Mouse (Mus musculus) erythroblast, embryonic 14.5 days (primary cell): ENCODE data around the gene Fstl1. TPM values are rescaled to one million over a fixed set of nuclear protein-coding genes. Genes with fewer than 3 reads are reported as not detected.

Source experiments
- H3K27me3 ChIP-seq: 2 replicates; pipeline ENCODE4 v1.6.1; 2012; ENCODE audit warnings: inconsistent platforms; ENCODE audit not compliant: control insufficient read depth
- H3K36me3 ChIP-seq: 2 replicates; pipeline ENCODE4 v1.6.1; 2012; ENCODE audit warnings: mild to moderate bottlenecking, inconsistent platforms; ENCODE audit not compliant: control insufficient read depth
- H3K4me1 ChIP-seq: 2 replicates; pipeline ENCODE4 v1.6.1; 2012; ENCODE audit warnings: inconsistent platforms; ENCODE audit not compliant: control insufficient read depth
- H3K4me3 ChIP-seq: replicated peaks from 2 replicates; pipeline ENCODE3; 2012; ENCODE audit warnings: moderate library complexity, mild to moderate bottlenecking, inconsistent platforms
- H3K9me3 ChIP-seq: 2 replicates; pipeline ENCODE4 v1.6.1; 2012; ENCODE audit warnings: low read length, inconsistent platforms, mixed read lengths; ENCODE audit not compliant: control insufficient read depth
- GATA1 ChIP-seq: IDR thresholded peaks from 2 replicates; pipeline ENCODE4 v1.6.1; 2012; ENCODE audit warnings: low read length, inconsistent platforms, mixed read lengths
- TAL1 ChIP-seq: IDR thresholded peaks from 3 replicates; pipeline ENCODE4 v1.6.1; 2012; ENCODE audit warnings: low read length, inconsistent platforms, mixed read lengths
- polyA plus RNA-seq: library from polyadenylated mRNA; stranded (reverse); fragments of >175 nt; gene quantifications from 2 replicates; pipeline ENCODE4 v1.2.3, GENCODE M21; 2012

Fstl1 gene
- polyA plus RNA-seq, 1 experiment: 0.01 TPM

DNA sequence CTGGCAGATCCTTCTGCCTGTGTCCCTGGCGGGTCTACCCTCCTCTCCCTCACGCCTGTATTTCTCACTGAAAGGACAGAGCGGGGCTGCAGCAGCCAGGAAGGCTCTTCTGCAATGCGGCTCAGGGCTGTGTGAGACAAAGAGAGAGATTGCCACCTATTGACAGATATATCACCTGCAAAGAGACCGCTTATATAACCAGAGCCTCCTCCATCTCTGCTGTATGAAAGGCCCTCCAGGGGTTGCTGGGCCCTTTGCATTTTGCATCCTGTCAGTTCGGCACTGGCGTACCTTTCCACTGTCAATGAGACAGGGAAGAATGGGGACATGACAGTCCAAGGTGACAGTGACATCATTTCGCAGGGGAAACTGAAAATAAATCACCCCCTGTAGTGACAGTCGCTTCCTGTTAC lies 35.8 kb downstream of the Fstl1 start:
- no peaks in the 10 kb centered on the region for H3K36me3 ChIP-seq
- TF ChIP-seq TAL1 (no peak), GATA1 (no peak)
- peaks cover 4% of the 10 kb centered on the region for H3K4me1 ChIP-seq
- H3K4me3 ChIP-seq: no peak overlapping the region
- H3K9me3 ChIP-seq: no peaks in the 10 kb centered on the region
- no peaks in the 10 kb centered on the region for H3K27me3 ChIP-seq

DNA sequence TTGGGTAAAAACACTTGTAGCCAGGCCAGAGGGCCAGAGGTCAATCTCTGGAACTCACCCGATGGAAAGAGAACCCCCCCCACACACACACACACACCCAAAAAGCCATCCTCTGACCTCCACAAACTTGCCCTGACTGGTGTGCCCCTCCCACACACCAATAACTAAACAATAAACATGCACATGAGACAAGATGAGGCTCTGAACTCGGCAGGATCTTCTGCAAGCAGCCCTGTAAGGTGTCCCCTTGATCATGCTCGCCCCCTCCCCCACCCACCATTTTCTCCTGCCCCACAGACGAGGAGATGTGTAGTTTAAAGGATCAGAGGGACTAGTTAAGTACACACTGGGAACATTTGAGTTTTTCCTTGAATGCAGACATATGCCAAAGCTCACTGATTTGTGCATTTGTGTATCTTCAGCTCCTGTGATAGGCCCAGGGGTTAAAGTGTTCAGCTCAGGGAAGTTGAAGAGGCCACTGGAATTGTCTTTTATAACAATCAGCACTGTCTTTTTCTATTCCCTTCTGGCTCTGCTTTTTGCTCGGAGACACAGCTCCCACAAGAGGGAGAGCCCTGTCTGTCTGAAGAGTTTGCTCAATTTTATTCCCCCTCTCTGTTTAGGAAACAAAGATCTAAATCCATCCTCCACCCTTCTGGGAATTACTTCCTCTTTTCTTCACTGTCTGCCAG lies 37.2 kb downstream of the Fstl1 start:
- no peak overlapping the region for H3K4me3 ChIP-seq
- H3K9me3 ChIP-seq: no peaks in the 10 kb centered on the region
- no peaks in the 10 kb centered on the region for H3K27me3 ChIP-seq
- H3K4me1 ChIP-seq: peaks cover 4% of the 10 kb centered on the region
- TF ChIP-seq TAL1 (no peak), GATA1 (no peak)
- no peaks in the 10 kb centered on the region for H3K36me3 ChIP-seq

DNA sequence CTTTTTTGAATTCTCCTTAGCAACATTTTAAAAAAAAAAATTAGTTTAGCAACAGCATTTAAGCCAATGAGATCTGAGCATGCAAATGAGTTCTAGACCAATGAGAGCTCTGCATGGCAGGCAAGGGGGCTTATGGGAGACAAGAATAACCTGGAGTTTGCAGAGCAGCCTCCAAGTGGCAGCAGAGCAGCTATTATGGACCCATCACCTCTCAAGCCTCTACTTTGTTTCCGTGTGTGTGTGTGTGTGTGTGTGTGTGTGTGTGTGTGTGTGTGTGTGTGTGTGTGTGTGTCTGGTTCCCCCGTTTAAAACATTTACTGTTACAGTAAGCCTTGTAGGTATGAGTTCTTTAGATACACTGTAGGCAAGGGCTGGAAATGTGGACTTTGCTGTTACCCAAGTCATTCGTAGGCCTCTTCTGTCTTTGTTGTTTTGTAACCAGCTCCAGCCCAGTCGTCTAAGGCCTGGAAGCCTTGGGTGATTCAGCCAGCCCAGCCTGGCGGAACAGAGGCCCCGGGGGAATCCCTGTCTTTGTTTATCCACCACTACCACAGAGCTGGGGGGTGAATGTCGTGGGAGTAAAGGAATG lies 37.8 kb downstream of the Fstl1 start:
- no peaks in the 10 kb centered on the region for H3K27me3 ChIP-seq
- H3K4me1 ChIP-seq: peaks cover 4% of the 10 kb centered on the region
- no peak for TF ChIP-seq TAL1
- no peak for TF ChIP-seq GATA1

DNA sequence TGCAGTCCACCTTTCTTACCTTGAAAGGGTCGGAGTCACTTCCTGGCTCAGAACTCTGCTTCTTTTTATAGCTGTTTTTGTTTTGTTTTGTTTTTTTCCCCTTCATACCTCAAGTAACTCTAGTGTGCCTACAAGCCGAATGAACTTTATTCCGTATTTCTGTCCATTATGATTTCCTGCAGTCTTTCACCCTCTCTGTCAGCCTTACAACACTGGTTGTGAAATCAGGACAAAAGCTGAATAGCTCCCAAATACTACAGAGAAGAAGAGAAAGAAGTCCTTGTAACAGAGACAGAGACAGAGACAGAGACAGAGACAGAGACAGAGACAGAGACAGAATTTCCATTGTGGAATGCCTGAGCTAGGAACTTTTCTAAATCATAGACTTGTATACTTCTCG lies 41.3 kb downstream of the Fstl1 start:
- H3K36me3 ChIP-seq: no peaks in the 10 kb centered on the region
- no peaks in the 10 kb centered on the region for H3K27me3 ChIP-seq
- peaks cover 4% of the 10 kb centered on the region for H3K4me1 ChIP-seq
- no peak for TF ChIP-seq TAL1
- no peak for TF ChIP-seq GATA1
- H3K9me3 ChIP-seq: no peaks in the 10 kb centered on the region
- H3K4me3 ChIP-seq: no peak overlapping the region

More for the DNA sequence above, 37.8 kb downstream of the Fstl1 start:
- no peaks in the 10 kb centered on the region for H3K9me3 ChIP-seq
- no peaks in the 10 kb centered on the region for H3K36me3 ChIP-seq
- H3K4me3 ChIP-seq: no peak overlapping the region

DNA sequence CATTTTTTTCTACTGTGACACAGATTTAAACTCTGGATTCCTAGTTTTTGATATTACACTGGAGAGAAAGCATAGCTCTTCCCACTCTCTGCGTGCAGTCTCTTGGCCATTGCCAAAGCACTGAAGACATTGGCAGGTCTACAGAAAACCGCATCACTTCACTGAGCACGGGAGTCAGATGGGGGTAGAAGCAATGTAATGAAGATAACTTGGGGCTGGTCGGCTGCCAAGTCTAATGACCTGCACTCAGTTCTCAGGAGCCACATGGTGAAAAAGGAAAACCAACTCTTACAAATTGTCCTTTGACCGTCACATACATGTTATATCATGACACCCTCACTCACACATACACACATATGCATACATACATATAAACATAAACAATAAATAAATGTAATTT lies 47.3 kb downstream of the Fstl1 start:
- Histone ChIP-seq H3K4me3 (no peak overlapping the region), H3K9me3 (no peaks in the 10 kb centered on the region), H3K4me1 (no peaks in the 10 kb centered on the region), H3K27me3 (no peaks in the 10 kb centered on the region), H3K36me3 (no peaks in the 10 kb centered on the region)
- TF ChIP-seq GATA1: no peak
- no peak for TF ChIP-seq TAL1

DNA sequence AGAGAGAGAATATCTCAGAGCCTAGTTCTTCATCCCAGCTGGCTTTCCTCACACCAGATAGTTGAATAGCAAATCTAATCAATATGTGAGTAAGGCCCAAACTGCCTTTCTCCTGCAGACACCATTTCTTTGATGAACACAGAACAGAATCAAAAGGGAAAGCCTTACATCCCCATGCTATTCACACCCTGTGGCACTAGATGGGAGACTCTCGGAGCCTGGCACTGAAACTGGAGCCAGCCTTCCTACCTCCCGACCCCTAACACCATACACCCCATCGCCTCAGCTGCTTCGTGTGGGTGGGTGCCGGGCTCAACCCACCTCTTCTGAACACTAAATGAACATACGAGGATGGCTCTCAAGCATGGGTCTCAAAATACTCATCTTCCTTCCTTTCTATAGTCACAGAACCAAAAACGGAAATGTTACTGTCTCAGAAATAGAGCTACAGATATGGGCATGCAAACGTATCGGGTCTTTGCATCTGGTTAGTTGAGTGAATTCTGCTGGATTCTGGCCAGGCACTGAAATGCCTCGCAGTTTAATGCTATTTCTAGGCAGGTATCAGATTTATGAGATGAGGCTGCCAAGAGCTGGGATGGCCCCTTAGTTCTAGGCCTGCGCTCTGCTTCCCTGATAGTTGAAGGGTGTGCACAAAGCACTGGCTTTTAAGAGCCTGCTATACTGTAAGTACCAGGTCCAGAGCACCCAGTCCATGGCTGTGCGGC lies 48.3 kb downstream of the Fstl1 start:
- Histone ChIP-seq H3K4me3 (no peak overlapping the region), H3K36me3 (no peaks in the 10 kb centered on the region), H3K27me3 (no peaks in the 10 kb centered on the region), H3K4me1 (no peaks in the 10 kb centered on the region), H3K9me3 (no peaks in the 10 kb centered on the region)
- TF ChIP-seq TAL1: no peak

DNA sequence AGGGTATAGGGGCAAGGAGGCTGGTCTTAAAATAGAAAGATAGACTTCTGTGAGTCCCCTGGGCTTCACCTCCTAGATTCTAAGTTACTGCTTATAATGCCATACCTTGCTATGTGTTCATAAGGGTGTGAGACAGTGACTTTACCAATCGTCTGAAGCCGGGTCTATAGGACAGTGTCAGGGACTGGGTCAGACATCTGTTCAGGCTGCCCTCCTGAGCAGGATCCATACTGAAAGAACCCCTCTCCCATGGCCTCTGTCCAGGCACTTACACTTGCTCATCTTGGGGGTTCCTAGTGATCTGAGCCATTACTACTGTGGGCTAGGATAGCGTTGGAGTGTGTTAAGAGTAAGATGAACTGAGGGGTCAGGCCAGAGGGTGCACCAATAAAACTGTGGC lies 49.6 kb downstream of the Fstl1 start:
- TF ChIP-seq TAL1 (no peak), GATA1 (no peak)
- no peaks in the 10 kb centered on the region for H3K36me3 ChIP-seq

DNA sequence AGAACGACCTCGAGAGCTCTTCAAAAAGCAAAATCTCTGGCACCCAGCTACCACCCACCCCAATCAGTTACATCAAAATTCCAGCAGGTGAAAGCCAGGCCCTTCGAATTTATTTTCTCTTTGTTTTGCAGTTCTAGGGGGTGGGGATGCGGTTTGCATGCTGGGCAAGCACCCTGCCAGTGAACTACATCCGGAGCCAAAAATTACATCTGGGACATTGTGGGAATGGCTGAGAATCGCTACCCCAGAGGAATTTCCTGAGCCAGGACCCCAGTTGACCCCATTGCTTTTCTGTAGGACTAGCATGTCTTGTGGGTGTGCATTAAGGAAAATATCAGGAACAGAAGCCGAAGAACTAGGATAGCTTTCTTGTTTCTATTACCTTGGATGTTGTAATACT lies 54.4 kb downstream of the Fstl1 start:
- no peak for TF ChIP-seq GATA1
- no peak for TF ChIP-seq TAL1
- H3K36me3 ChIP-seq: no peaks in the 10 kb centered on the region
- no peaks in the 10 kb centered on the region for H3K4me1 ChIP-seq
- H3K27me3 ChIP-seq: no peaks in the 10 kb centered on the region
- H3K4me3 ChIP-seq: no peak overlapping the region
- no peaks in the 10 kb centered on the region for H3K9me3 ChIP-seq

More for the DNA sequence above, 49.6 kb downstream of the Fstl1 start:
- no peaks in the 10 kb centered on the region for H3K9me3 ChIP-seq
- no peaks in the 10 kb centered on the region for H3K27me3 ChIP-seq
- H3K4me3 ChIP-seq: no peak overlapping the region
- H3K4me1 ChIP-seq: no peaks in the 10 kb centered on the region

DNA sequence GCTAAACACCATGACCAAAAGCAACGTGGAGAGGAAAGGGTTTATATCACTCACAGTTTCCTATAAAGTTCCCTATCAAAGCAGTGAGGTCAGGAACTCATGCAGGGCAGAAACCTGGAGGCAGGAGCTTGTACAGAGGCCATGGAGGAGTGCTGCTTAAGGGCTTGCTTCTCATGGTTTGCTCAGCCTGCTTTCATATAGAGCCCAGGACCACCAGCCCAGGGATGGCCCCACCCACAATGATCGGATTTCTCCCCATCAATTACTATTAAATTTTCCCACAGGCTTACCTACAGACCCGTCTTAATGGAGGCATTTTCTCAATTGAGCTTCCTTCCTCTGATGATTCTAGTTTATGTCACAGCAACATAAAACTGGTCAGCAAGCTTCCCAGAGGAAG lies 60.9 kb downstream of the Fstl1 start:
- Histone ChIP-seq H3K9me3 (no peaks in the 10 kb centered on the region), H3K4me1 (no peaks in the 10 kb centered on the region), H3K4me3 (no peak overlapping the region), H3K27me3 (no peaks in the 10 kb centered on the region), H3K36me3 (no peaks in the 10 kb centered on the region)
- no peak for TF ChIP-seq GATA1
- no peak for TF ChIP-seq TAL1
